Comparison of ENCODE assay signal across 28 mouse cellular contexts in the genomic region with DNA sequence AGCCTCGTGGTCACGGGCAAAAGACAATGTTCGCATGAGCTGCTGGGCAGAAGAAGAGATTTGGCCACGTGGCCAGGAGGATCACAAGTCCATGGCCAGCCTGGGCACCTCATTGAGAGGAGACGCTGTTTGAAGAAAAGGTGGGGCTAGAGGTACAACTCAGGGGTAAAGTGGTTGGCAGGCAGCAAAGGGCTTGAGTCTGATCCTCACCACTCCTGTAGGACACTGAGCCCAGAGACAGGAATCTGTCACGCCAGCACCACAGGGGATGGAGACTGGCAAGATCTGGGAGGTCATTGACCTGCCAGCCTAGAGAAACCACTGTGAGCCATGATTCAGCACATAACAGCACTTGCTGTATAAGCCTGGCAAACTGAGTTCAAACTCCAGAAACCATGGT. TPM values are rescaled to one million over a fixed set of nuclear protein-coding genes. Genes with fewer than 3 reads are reported as not detected.
"Had no signal": no experiment of that assay in that cellular context is flagged by ENCODE, and none has a peak within 500 bp of the region (broad histone marks: within the 10 kb centered on the region; RNA-seq: fewer than 3 reads in every experiment).

No protein-coding gene starts in this region.

- H3K4me3 ChIP-seq: hindbrain, embryonic 15.5 days; left cerebral cortex, adult 2 months; limb, embryonic 12.5 days; limb, embryonic 15.5 days; lung, embryonic 15.5 days; megakaryocyte, embryonic 14.5 days; midbrain, embryonic 10.5 days; midbrain, embryonic 13.5 days; myocyte; neural tube, embryonic 13.5 days; stomach, embryonic 15.5 days had no signal

- H3K27ac ChIP-seq: hindbrain, embryonic 15.5 days; left cerebral cortex, adult 2 months; limb, embryonic 12.5 days; limb, embryonic 15.5 days; liver, embryonic 14.5 days; lung, embryonic 15.5 days; midbrain, embryonic 10.5 days; midbrain, embryonic 13.5 days; neural tube, embryonic 13.5 days; stomach, embryonic 15.5 days had no signal

- H3K36me3 ChIP-seq: hindbrain, embryonic 15.5 days; limb, embryonic 12.5 days; limb, embryonic 15.5 days; lung, embryonic 15.5 days; midbrain, embryonic 10.5 days; midbrain, embryonic 13.5 days; neural tube, embryonic 13.5 days; stomach, embryonic 15.5 days had no signal

- H3K9ac ChIP-seq: hindbrain, embryonic 15.5 days; limb, embryonic 12.5 days; limb, embryonic 15.5 days; liver, embryonic 14.5 days; lung, embryonic 15.5 days; midbrain, embryonic 13.5 days; neural tube, embryonic 13.5 days; stomach, embryonic 15.5 days had no signal

- H3K4me2 ChIP-seq: hindbrain, embryonic 15.5 days; limb, embryonic 12.5 days; limb, embryonic 15.5 days; lung, embryonic 15.5 days; midbrain, embryonic 13.5 days; neural tube, embryonic 13.5 days; stomach, embryonic 15.5 days had no signal

- H3K9me3 ChIP-seq: hindbrain, embryonic 15.5 days; limb, embryonic 12.5 days; limb, embryonic 15.5 days; lung, embryonic 15.5 days; megakaryocyte, embryonic 14.5 days; midbrain, embryonic 10.5 days; midbrain, embryonic 13.5 days; neural tube, embryonic 13.5 days; stomach, embryonic 15.5 days had no signal

- H3K4me1 ChIP-seq: hindbrain, embryonic 15.5 days; lung, embryonic 15.5 days; midbrain, embryonic 13.5 days; neural tube, embryonic 13.5 days had no signal

- ATAC-seq: intestine, postnatal 0 days; midbrain, embryonic 13.5 days; midbrain, embryonic 16.5 days had no signal

- H3K27me3 ChIP-seq: hindbrain, embryonic 15.5 days; limb, embryonic 12.5 days; limb, embryonic 15.5 days; lung, embryonic 15.5 days; neural tube, embryonic 13.5 days; stomach, embryonic 15.5 days had no signal

- DNase-seq: layer of hippocampus, postnatal 36 days; left cerebral cortex, postnatal 4 days; lung, adult 18-20 months; lung, postnatal 10 days; lung, postnatal 36 days; retina, postnatal 1 day; right cerebral cortex, postnatal 25 days; spleen, adult 18-20 months; thymus, postnatal 25 days had no signal

RNA-seq across cellular contexts. Expression of gene Fgf21, which starts 17.8 kb away (rescaled TPM):
- total RNA-seq: layer of hippocampus, adult 8-10 months; layer of hippocampus, postnatal 10 days; layer of hippocampus, postnatal 36 days; left cerebral cortex, adult 2 months; left cerebral cortex, postnatal 14 days; left cerebral cortex, postnatal 4 days; monocyte, adult 5-6 weeks; neutrophil, adult 5-6 weeks had no signal
- polyA plus RNA-seq: hindbrain, embryonic 15.5 days; intestine, postnatal 0 days; limb, embryonic 12.5 days; liver, embryonic 14.5 days; midbrain, embryonic 10.5 days; midbrain, embryonic 16.5 days; neural tube, embryonic 13.5 days had no signal

RNA-seq across cellular contexts. Expression of gene Fut1, which starts 19.6 kb away (rescaled TPM):
- total RNA-seq: layer of hippocampus, postnatal 36 days; left cerebral cortex, adult 2 months; left cerebral cortex, postnatal 14 days; monocyte, adult 5-6 weeks; neutrophil, adult 5-6 weeks had no signal
- polyA plus RNA-seq: hindbrain, embryonic 15.5 days; limb, embryonic 12.5 days; liver, embryonic 14.5 days; midbrain, embryonic 10.5 days; midbrain, embryonic 13.5 days; midbrain, embryonic 16.5 days; neural tube, embryonic 13.5 days had no signal

RNA-seq across cellular contexts. Expression of gene Izumo1, which starts 24.1 kb away (rescaled TPM):
- total RNA-seq: layer of hippocampus, postnatal 10 days; layer of hippocampus, postnatal 36 days; monocyte, adult 5-6 weeks; neutrophil, adult 5-6 weeks had no signal
- polyA plus RNA-seq: midbrain, embryonic 16.5 days; myocyte had no signal
